Mouse (Mus musculus) embryonic facial prominence, embryonic 11.5 days (tissue): ENCODE results near the gene Rcor1. TPM values are rescaled to one million over a fixed set of nuclear protein-coding genes. Genes with fewer than 3 reads are reported as not detected.

Source experiments
- ATAC-seq: fragments of 200-750 bp; cut with Nextera tagmentation; replicated peaks from 2 replicates; pipeline ENCODE4 v1.8.0; 2017; ENCODE audit warnings: low read depth; ENCODE audit not compliant: insufficient number of reproducible peaks, low FRiP score, low TSS enrichment
- DNase-seq: peaks from one replicate; pipeline ENCODE4 v3.0.0-alpha.2; 2015; ENCODE audit warnings: low spot score
- H3K27ac ChIP-seq: fragments of 300-500 bp; sonication (generic); replicated peaks from 2 replicates; pipeline ENCODE4 v1.5.1; 2014; ENCODE audit warnings: mild to moderate bottlenecking, low read depth, low read length, control low read depth
- H3K27me3 ChIP-seq: fragments of 300-500 bp; sonication (generic); 2 replicates; pipeline ENCODE4 v1.6.1; 2014; ENCODE audit warnings: mild to moderate bottlenecking, low read length, moderate library complexity, mixed read lengths; ENCODE audit not compliant: control insufficient read depth, insufficient read depth
- H3K36me3 ChIP-seq: fragments of 300-500 bp; sonication (generic); replicated peaks from 2 replicates; pipeline ENCODE4 v1.6.1; 2014; ENCODE audit warnings: low read depth, mild to moderate bottlenecking, low read length, moderate library complexity, mixed read lengths; ENCODE audit not compliant: control insufficient read depth, insufficient read depth
- H3K4me1 ChIP-seq: fragments of 300-500 bp; sonication (generic); 2 replicates; pipeline ENCODE4 v1.6.1; 2014; ENCODE audit warnings: low read length, mixed read lengths; ENCODE audit not compliant: control insufficient read depth, insufficient read depth
- H3K4me2 ChIP-seq: fragments of 300-500 bp; sonication (generic); 2 replicates; pipeline ENCODE4 v1.6.1; 2014; ENCODE audit warnings: low read depth, mild to moderate bottlenecking, control low read depth, low read length, moderate library complexity
- H3K4me3 ChIP-seq: fragments of 300-500 bp; sonication (generic); 2 replicates; pipeline ENCODE4 v1.5.1; 2014; ENCODE audit warnings: low read depth, low read length, control low read depth
- H3K9ac ChIP-seq: fragments of 300-500 bp; sonication (generic); replicated peaks from 2 replicates; pipeline ENCODE4 v1.6.1; 2014; ENCODE audit warnings: mild to moderate bottlenecking, control low read depth, low read length
- H3K9me3 ChIP-seq: fragments of 300-500 bp; sonication (generic); replicated peaks from 2 replicates; pipeline ENCODE4 v1.6.1; 2016; ENCODE audit warnings: mild to moderate bottlenecking, low read length, inconsistent platforms, mixed read lengths; ENCODE audit not compliant: control insufficient read depth
- WGBS: fragments of 180-500 bp; shearing (Covaris S2); extraction: QIAGEN DNeasy Blood & Tissue Kit; methylation state at CpG from one replicate; pipeline ENCODE4 v1.1.7; 2014; 5-methylcytosine and 5-hydroxymethylcytosine counted together
- polyA plus RNA-seq: library from polyadenylated mRNA; unstranded; fragments of >200 nt; fragmentation: Nextera tagmentation; extraction: Ambion mirVana; gene quantifications from 2 replicates; pipeline ENCODE4 v1.2.1, GENCODE M21; 2014

Gene Rcor1
- polyA plus RNA-seq, 1 experiment from 2014 or later: 16.9 TPM

- Histone ChIP-seq H3K4me3 (peak overlapping the region; percentile 96), H3K27ac (peak overlapping the region; percentile 99), H3K9ac (peak overlapping the region; percentile 73), H3K36me3 (no peaks in the 10 kb centered on the region), H3K4me2 (peak overlapping the region; percentile 61), H3K9me3 (no peaks in the 10 kb centered on the region), H3K4me1 (no peaks in the 10 kb centered on the region), H3K27me3 (no peaks in the 10 kb centered on the region)
- under 1% methylated on average over 54 of the region's 54 CpGs for WGBS
- DNase-seq (peak; percentile 75), ATAC-seq (peak; percentile 54)
Measured at GRCm38 (mm10) chr12:111038231-111038975, 748 bp upstream of the Rcor1 start.

GRCm38 (mm10) chr12:111039771-111040530, 800 bp downstream of the Rcor1 start:
- H3K27ac ChIP-seq: peak overlapping the region; percentile 99
- peak overlapping the region; percentile 97 for H3K9ac ChIP-seq
- WGBS: under 1% methylated on average over 63 of the region's 65 CpGs
- no peaks in the 10 kb centered on the region; the same call in 1 of the 2 replicates for H3K36me3 ChIP-seq
- no peaks in the 10 kb centered on the region for H3K4me1 ChIP-seq
- ATAC-seq (no peak; the same call in 1 of the 2 replicates), DNase-seq (peak; percentile 27)
- peak overlapping the region; percentile 96 for H3K4me3 ChIP-seq
- no peaks in the 10 kb centered on the region for H3K27me3 ChIP-seq
- no peaks in the 10 kb centered on the region for H3K9me3 ChIP-seq
- H3K4me2 ChIP-seq: peak overlapping the region; percentile 84

- ATAC-seq: no peak
- no peak for DNase-seq
- Histone ChIP-seq H3K9ac (peak overlapping the region; percentile 97), H3K9me3 (no peaks in the 10 kb centered on the region), H3K4me2 (peak overlapping the region; percentile 84), H3K27ac (no peak overlapping the region), H3K4me3 (peak overlapping the region; percentile 96), H3K36me3 (no peaks in the 10 kb centered on the region; the same call in 1 of the 2 replicates), H3K27me3 (no peaks in the 10 kb centered on the region), H3K4me1 (no peaks in the 10 kb centered on the region)
- 3% methylated on average over 3 of the region's 3 CpGs for WGBS
Measured at GRCm38 (mm10) chr12:111040531-111040860, 1.3 kb downstream of the Rcor1 start.

GRCm38 (mm10) chr12:111041196-111041595, 2.0 kb downstream of the Rcor1 start:
- WGBS: 40% methylated on average over 4 of the region's 4 CpGs
- Histone ChIP-seq H3K36me3 (no peaks in the 10 kb centered on the region; the same call in 1 of the 2 replicates), H3K9ac (no peak overlapping the region; the same call in 1 of the 2 replicates), H3K4me3 (peak overlapping the region; percentile 96), H3K4me1 (no peaks in the 10 kb centered on the region), H3K27ac (no peak overlapping the region), H3K4me2 (peak overlapping the region; percentile 84), H3K27me3 (no peaks in the 10 kb centered on the region), H3K9me3 (no peaks in the 10 kb centered on the region)
- ATAC-seq: no peak
- peak; percentile 71 for DNase-seq

GRCm38 (mm10) chr12:111042365-111042764, 3.2 kb downstream of the Rcor1 start:
- Histone ChIP-seq H3K4me2 (no peak overlapping the region), H3K4me3 (no peak overlapping the region), H3K9me3 (no peaks in the 10 kb centered on the region), H3K36me3 (no peaks in the 10 kb centered on the region; the same call in 1 of the 2 replicates), H3K27ac (no peak overlapping the region), H3K27me3 (no peaks in the 10 kb centered on the region), H3K9ac (no peak overlapping the region), H3K4me1 (no peaks in the 10 kb centered on the region)
- 85% methylated on average over 1 of the region's 1 CpGs for WGBS
- no peak for ATAC-seq
- no peak for DNase-seq

GRCm38 (mm10) chr12:111044880-111045279, 5.7 kb downstream of the Rcor1 start:
- 91% methylated on average over 2 of the region's 2 CpGs for WGBS
- Histone ChIP-seq H3K4me3 (no peak overlapping the region), H3K4me2 (no peak overlapping the region), H3K36me3 (no peaks in the 10 kb centered on the region; the same call in 1 of the 2 replicates), H3K9me3 (no peaks in the 10 kb centered on the region), H3K27me3 (no peaks in the 10 kb centered on the region), H3K27ac (no peak overlapping the region), H3K9ac (no peak overlapping the region), H3K4me1 (no peaks in the 10 kb centered on the region; the same call in 1 of the 2 replicates)
- ATAC-seq (no peak), DNase-seq (no peak)

- Histone ChIP-seq H3K27me3 (no peaks in the 10 kb centered on the region), H3K9ac (no peak overlapping the region), H3K9me3 (no peaks in the 10 kb centered on the region), H3K4me3 (no peak overlapping the region), H3K4me2 (no peak overlapping the region), H3K4me1 (no peaks in the 10 kb centered on the region; the same call in 1 of the 2 replicates), H3K36me3 (no peaks in the 10 kb centered on the region; the same call in 1 of the 2 replicates), H3K27ac (no peak overlapping the region)
- WGBS: 90% methylated on average over 1 of the region's 1 CpGs
- no peak for DNase-seq
- no peak for ATAC-seq
Measured at GRCm38 (mm10) chr12:111046866-111047265, 7.7 kb downstream of the Rcor1 start.

GRCm38 (mm10) chr12:111048201-111048600, 9.1 kb downstream of the Rcor1 start:
- DNase-seq: no peak
- no peak overlapping the region for H3K4me2 ChIP-seq
- H3K9ac ChIP-seq: no peak overlapping the region
- no peaks in the 10 kb centered on the region for H3K9me3 ChIP-seq
- H3K27me3 ChIP-seq: no peaks in the 10 kb centered on the region
- 85% methylated on average over 2 of the region's 2 CpGs for WGBS
- H3K4me1 ChIP-seq: no peaks in the 10 kb centered on the region; the same call in 1 of the 2 replicates
- H3K27ac ChIP-seq: no peak overlapping the region
- no peak overlapping the region for H3K4me3 ChIP-seq
- H3K36me3 ChIP-seq: no peaks in the 10 kb centered on the region; the same call in 1 of the 2 replicates
- ATAC-seq: no peak
